Mouse (Mus musculus) cerebellum, adult 2 months (tissue): ENCODE data around the gene Rpl37a.

ENCODE experiments used
- CTCF ChIP-seq: fragments of 200-500 bp; IDR thresholded peaks from 2 replicates; pipeline ENCODE4 v1.5.1; 2011; ENCODE audit warnings: low read depth, mild to moderate bottlenecking, control low read depth, low read length, moderate library complexity, borderline replicate concordance; ENCODE audit not compliant: insufficient read depth
- POLR2A ChIP-seq: fragments of 200-500 bp; IDR thresholded peaks from 2 replicates; pipeline ENCODE4 v1.6.1; 2011; ENCODE audit warnings: low read length, control low read depth, borderline replicate concordance; ENCODE audit not compliant: insufficient read depth

GRCm38 (mm10) chr1:72739681-72740063 lies 28.6 kb downstream of the Rpl37a start:
- TF ChIP-seq CTCF (no peak), POLR2A (no peak)
